Mouse (Mus musculus): ENCODE results near the gene Ttc39b. TPM values are rescaled to one million over a fixed set of nuclear protein-coding genes. Genes with fewer than 3 reads are reported as not detected.

Ttc39b gene
- polyA plus RNA-seq, 1 experiment from 2014 or later: 4.2 TPM

DNA sequence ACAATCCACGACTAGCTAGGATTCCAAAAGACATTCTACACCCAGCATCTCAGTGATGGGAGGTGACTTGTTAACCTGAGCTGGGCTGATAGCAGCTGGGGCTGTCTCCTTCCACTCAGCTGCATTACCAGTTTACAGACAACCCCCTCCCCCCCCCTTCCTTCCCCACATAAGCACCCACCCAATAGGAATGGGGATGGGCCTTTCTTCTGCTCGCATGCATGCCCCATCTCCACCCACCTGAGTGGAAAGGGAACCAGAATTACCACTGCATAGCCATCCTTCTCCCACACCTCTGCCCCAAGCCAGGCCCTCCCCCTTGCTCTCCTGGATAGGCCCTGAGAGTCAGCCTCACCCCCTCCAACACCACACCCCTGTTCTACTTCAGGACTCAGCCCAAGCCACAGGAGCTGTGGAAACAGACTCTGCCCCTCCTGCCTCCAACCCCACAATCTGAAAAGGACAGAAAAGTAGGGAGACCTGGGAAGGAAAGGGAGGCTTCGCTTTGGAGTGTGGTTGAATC is 6.2 kb downstream of the Ttc39b start:
- no peak for DNase-seq
- Histone ChIP-seq H3K4me2 (no peak overlapping the region), H3K9me3 (ENCODE audit: low read depth, low read length) (no peaks in the 10 kb centered on the region), H3K36me3 (ENCODE audit: insufficient read depth) (no peaks in the 10 kb centered on the region), H3K27me3 (ENCODE audit: insufficient read depth, low read length) (no peaks in the 10 kb centered on the region), H3K27ac (ENCODE audit: low read depth) (no peak overlapping the region), H3K9ac (no peak overlapping the region), H3K4me1 (ENCODE audit: insufficient read depth) (peaks cover 5% of the 10 kb centered on the region; the same call in 1 of the 2 replicates), H3K4me3 (ENCODE audit: low read depth, low read length) (no peak overlapping the region)
- no peak for TF ChIP-seq CTCF (IDR thresholded peaks at IDR 0.05; ENCODE audit: low read depth)
- ATAC-seq (ENCODE audit: insufficient read depth): no peak
- 77% methylated on average over 3 of the region's 3 CpGs for WGBS

DNA sequence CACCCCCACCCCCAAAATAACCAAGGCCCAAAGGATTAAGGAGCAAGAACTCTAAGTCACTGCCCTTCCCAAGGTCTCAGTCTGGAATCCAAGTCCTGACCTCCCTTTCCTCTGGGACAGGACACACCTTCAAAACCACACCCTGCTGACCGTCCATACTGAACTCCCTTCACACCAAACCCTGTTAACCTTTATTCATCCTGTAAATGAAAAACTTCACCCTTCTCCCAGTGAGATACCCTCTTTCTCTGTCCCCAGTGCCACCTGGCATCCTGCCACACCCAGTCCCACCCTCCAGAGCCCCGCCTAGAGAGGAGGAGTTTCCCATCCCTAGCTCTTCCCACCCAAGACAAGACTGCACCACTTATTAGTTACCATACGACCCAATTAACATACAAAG is 7.3 kb downstream of the Ttc39b start:
- H3K4me3 ChIP-seq (ENCODE audit: low read depth, low read length): no peak overlapping the region
- no peaks in the 10 kb centered on the region for H3K36me3 ChIP-seq (ENCODE audit: insufficient read depth)
- WGBS: 76% methylated on average over 3 of the region's 3 CpGs
- TF ChIP-seq CTCF (IDR thresholded peaks at IDR 0.05; ENCODE audit: low read depth): no peak
- H3K27me3 ChIP-seq (ENCODE audit: insufficient read depth, low read length): no peaks in the 10 kb centered on the region
- H3K9ac ChIP-seq: no peak overlapping the region
- ATAC-seq (ENCODE audit: insufficient read depth): no peak
- DNase-seq: no peak
- no peak overlapping the region for H3K27ac ChIP-seq (ENCODE audit: low read depth)
- peaks cover 5% of the 10 kb centered on the region; the same call in 1 of the 2 replicates for H3K4me1 ChIP-seq (ENCODE audit: insufficient read depth)
- H3K9me3 ChIP-seq (ENCODE audit: low read depth, low read length): no peaks in the 10 kb centered on the region
- H3K4me2 ChIP-seq: no peak overlapping the region

DNA sequence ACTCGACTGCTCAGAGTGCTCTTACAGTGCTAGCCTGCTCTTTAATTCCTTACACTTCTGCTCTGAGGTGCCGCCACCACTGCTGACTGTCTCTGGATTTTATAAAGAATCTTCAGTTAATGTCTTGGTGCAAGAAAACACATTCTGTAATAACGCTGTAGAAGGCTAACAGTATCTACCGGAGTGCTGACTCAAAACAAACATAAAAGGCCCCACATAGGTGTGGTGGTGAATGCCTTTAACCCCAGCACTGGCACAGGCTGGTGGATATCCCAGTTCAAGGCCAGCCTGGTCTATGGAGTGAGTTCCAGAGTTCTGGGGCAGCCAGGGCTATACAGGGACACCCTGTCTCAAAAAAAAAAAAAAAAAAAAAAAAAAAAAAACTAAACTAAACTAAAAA is 8.1 kb downstream of the Ttc39b start:
- H3K9ac ChIP-seq: no peak overlapping the region
- peaks cover 5% of the 10 kb centered on the region; the same call in 1 of the 2 replicates for H3K4me1 ChIP-seq (ENCODE audit: insufficient read depth)
- H3K9me3 ChIP-seq (ENCODE audit: low read depth, low read length): no peaks in the 10 kb centered on the region
- TF ChIP-seq CTCF (IDR thresholded peaks at IDR 0.05; ENCODE audit: low read depth): no peak
- H3K4me3 ChIP-seq (ENCODE audit: low read depth, low read length): no peak overlapping the region
- H3K27me3 ChIP-seq (ENCODE audit: insufficient read depth, low read length): no peaks in the 10 kb centered on the region
- DNase-seq: no peak
- no peak for ATAC-seq (ENCODE audit: insufficient read depth)
- H3K4me2 ChIP-seq: peak overlapping the region; percentile 26
- WGBS: 57% methylated on average over 4 of the region's 4 CpGs
- no peak overlapping the region for H3K27ac ChIP-seq (ENCODE audit: low read depth)
- no peaks in the 10 kb centered on the region for H3K36me3 ChIP-seq (ENCODE audit: insufficient read depth)

DNA sequence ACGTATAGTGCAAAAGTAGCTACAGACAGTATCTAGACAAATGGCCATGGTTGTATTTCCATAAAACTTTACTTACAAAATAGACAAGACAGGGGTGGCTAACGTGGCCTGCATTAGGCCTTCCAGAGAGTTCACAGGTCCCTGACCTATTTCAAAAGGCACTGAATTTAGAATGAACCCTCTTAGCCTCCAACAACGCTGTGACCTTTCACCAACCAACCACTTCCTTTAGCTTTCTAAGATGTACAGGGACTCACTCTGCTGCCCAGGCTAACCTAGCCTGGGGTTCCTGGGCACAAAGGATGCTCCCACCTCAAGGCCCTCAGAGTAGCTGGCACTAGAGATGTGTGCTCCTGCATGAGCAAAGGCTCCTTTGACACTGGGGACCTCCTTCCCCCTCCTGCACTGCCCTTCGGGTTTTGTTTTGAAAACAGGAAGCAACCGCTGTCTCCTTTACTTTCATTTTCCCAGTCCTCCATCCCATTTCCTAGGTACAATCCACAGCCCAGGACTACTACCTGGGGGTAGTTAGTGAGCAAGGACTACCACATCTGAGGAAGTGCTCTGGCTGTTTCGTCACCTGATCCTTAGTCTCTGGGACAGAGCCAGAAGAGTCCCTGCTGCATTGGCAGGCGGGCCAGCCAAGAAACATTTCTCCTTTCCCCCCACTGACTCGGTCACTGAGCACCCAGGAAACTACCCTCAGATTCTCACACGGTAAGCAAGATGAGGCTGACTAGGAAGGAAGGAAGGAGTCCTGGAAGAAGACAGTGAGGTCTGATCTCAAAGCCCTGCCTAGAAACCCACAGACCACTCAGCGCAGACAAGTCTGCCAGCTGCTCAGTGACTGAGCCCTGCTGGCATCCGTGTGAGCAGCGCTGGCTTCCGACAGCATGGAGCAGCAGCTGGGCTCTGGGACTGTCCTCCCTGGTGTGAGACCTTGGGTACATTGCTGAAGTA is 8.9 kb downstream of the Ttc39b start:
- TF ChIP-seq CTCF (IDR thresholded peaks at IDR 0.05; ENCODE audit: low read depth): no peak
- H3K27ac ChIP-seq (ENCODE audit: low read depth): no peak overlapping the region
- H3K4me3 ChIP-seq (ENCODE audit: low read depth, low read length): 0 out of 2 replicates have a peak overlapping the region, but pooled peaks have one; percentile 2
- DNase-seq (peak; percentile 41), ATAC-seq (ENCODE audit: insufficient read depth) (peak; percentile 77)
- peaks cover 5% of the 10 kb centered on the region; the same call in 1 of the 2 replicates for H3K4me1 ChIP-seq (ENCODE audit: insufficient read depth)
- 0 out of 2 replicates have a peak overlapping the region, but pooled peaks have one; percentile 0 for H3K9ac ChIP-seq
- peak overlapping the region; percentile 26 for H3K4me2 ChIP-seq
- H3K36me3 ChIP-seq (ENCODE audit: insufficient read depth): no peaks in the 10 kb centered on the region
- 44% methylated on average over 13 of the region's 13 CpGs for WGBS
- no peaks in the 10 kb centered on the region for H3K27me3 ChIP-seq (ENCODE audit: insufficient read depth, low read length)
- H3K9me3 ChIP-seq (ENCODE audit: low read depth, low read length): no peaks in the 10 kb centered on the region

DNA sequence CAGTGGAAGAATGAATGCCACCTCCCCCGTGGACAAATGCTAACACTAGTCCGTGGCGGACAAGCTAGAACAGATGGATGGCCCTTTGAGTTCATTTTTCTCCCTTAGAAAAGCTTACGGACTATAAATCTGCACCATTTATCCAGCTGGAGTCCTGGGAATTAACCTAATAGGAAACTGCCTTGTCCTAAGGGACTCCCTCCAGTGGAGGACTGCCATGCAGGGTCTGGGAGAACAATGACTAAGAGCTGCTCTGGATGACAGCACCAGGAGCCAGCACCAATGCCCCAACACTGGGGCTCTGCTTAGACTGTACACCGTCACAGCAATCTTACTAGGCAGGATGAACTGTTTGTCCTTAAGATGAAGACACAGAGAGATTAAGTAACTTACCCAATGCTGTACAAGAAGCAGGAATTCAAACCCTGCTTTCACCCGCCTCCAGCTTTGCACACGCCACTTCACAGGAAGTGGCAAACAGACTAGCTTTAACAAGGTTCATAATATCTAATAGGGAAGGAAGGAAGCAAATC is 9.7 kb downstream of the Ttc39b start:
- ATAC-seq (ENCODE audit: insufficient read depth) (no peak), DNase-seq (no peak)
- Histone ChIP-seq H3K27me3 (ENCODE audit: insufficient read depth, low read length) (no peaks in the 10 kb centered on the region), H3K36me3 (ENCODE audit: insufficient read depth) (no peaks in the 10 kb centered on the region), H3K4me2 (no peak overlapping the region), H3K9ac (no peak overlapping the region), H3K9me3 (ENCODE audit: low read depth, low read length) (no peaks in the 10 kb centered on the region), H3K4me1 (ENCODE audit: insufficient read depth) (peaks cover 5% of the 10 kb centered on the region; the same call in 1 of the 2 replicates), H3K4me3 (ENCODE audit: low read depth, low read length) (no peak overlapping the region), H3K27ac (ENCODE audit: low read depth) (no peak overlapping the region)
- 58% methylated on average over 7 of the region's 7 CpGs for WGBS
- TF ChIP-seq CTCF (IDR thresholded peaks at IDR 0.05; ENCODE audit: low read depth): no peak

DNA sequence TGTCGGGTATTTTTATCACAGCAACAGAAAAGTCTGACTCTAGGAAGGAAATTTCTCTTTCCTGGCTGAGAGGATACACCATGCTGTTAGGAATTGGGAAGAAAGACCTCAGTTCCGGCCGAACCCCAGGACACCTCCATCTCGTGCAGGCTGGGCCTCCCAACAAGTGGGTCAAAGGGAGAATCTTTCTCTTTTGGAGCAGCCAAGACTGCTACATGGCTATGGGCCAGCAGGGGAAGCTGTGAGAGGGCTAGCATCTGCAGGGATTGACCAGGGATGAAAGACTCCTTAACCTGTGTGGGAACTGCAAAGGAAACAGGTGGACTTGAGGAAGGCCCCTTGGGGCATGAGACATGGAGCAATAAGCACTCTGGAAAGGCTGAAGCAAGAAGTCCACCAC is 11.7 kb downstream of the Ttc39b start:
- no peak overlapping the region for H3K27ac ChIP-seq (ENCODE audit: low read depth)
- H3K9ac ChIP-seq: no peak overlapping the region
- no peak overlapping the region for H3K4me2 ChIP-seq
- TF ChIP-seq CTCF (IDR thresholded peaks at IDR 0.05; ENCODE audit: low read depth): no peak
- no peaks in the 10 kb centered on the region for H3K36me3 ChIP-seq (ENCODE audit: insufficient read depth)
- no peaks in the 10 kb centered on the region for H3K27me3 ChIP-seq (ENCODE audit: insufficient read depth, low read length)
- H3K4me3 ChIP-seq (ENCODE audit: low read depth, low read length): no peak overlapping the region
- WGBS: 72% methylated on average over 4 of the region's 4 CpGs
- H3K9me3 ChIP-seq (ENCODE audit: low read depth, low read length): no peaks in the 10 kb centered on the region
- DNase-seq (no peak), ATAC-seq (ENCODE audit: insufficient read depth) (no peak)
- H3K4me1 ChIP-seq (ENCODE audit: insufficient read depth): peaks cover 16% of the 10 kb centered on the region

DNA sequence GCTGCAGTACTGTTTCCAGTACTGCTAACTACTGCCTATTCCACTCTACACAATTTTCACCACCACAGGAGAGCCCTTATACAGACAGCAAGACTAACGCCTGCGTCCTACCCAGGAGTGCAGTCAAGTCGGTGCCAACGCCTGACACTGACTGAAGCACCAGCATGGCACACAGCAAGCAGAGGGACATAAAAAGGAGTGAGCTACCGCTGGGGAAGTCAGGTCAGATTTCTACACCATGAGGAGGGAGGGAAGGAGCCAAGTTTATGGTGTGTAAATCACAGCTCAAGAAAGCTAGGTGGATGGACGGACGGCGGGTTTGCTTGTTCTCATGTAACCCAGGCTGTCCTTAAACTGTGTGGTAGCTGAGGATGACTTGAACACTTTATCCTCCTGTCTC is 12.6 kb downstream of the Ttc39b start:
- no peak overlapping the region for H3K27ac ChIP-seq (ENCODE audit: low read depth)
- ATAC-seq (ENCODE audit: insufficient read depth) (no peak), DNase-seq (no peak)
- H3K9me3 ChIP-seq (ENCODE audit: low read depth, low read length): no peaks in the 10 kb centered on the region
- no peak overlapping the region for H3K9ac ChIP-seq
- no peaks in the 10 kb centered on the region for H3K36me3 ChIP-seq (ENCODE audit: insufficient read depth)
- H3K4me3 ChIP-seq (ENCODE audit: low read depth, low read length): no peak overlapping the region
- 77% methylated on average over 8 of the region's 8 CpGs for WGBS
- peaks cover 16% of the 10 kb centered on the region for H3K4me1 ChIP-seq (ENCODE audit: insufficient read depth)
- no peak overlapping the region for H3K4me2 ChIP-seq
- no peaks in the 10 kb centered on the region for H3K27me3 ChIP-seq (ENCODE audit: insufficient read depth, low read length)
- TF ChIP-seq CTCF (IDR thresholded peaks at IDR 0.05; ENCODE audit: low read depth): no peak
